Mouse (Mus musculus) liver, adult 2 months (tissue): ENCODE results near the gene Sf3a1. TPM values are rescaled to one million over a fixed set of nuclear protein-coding genes. Genes with fewer than 3 reads are reported as not detected.

Experiments used
- DNase-seq: peaks from one replicate; pipeline ENCODE4 v3.0.0-alpha.2; 2011; ENCODE audit warnings: low read depth, low spot score; ENCODE audit errors: extremely low read depth
- H3K27ac ChIP-seq: fragments of 200-500 bp; replicated peaks from 2 replicates; pipeline ENCODE4 v1.5.1; 2012; ENCODE audit warnings: low read depth, mild to moderate bottlenecking, control low read depth, inconsistent platforms, low read length; ENCODE audit not compliant: insufficient read depth
- H3K27me3 ChIP-seq: fragments of 200-500 bp; 2 replicates; pipeline ENCODE4 v1.6.1; 2012; ENCODE audit warnings: mild to moderate bottlenecking, moderate library complexity, low read length, inconsistent platforms; ENCODE audit not compliant: control insufficient read depth, insufficient read depth
- H3K36me3 ChIP-seq: fragments of 200-500 bp; 2 replicates; pipeline ENCODE4 v1.6.1; 2012; ENCODE audit warnings: low read length, inconsistent platforms; ENCODE audit not compliant: control insufficient read depth, insufficient read depth
- H3K4me1 ChIP-seq: fragments of 200-500 bp; 2 replicates; pipeline ENCODE4 v1.6.1; 2011; ENCODE audit warnings: low read length; ENCODE audit not compliant: control insufficient read depth, insufficient read depth
- H3K4me3 ChIP-seq: fragments of 200-500 bp; 2 replicates; pipeline ENCODE4 v1.5.1; 2011; ENCODE audit warnings: low read depth, mild to moderate bottlenecking, control low read depth, low read length, moderate library complexity; ENCODE audit not compliant: insufficient read depth
- H3K79me2 ChIP-seq: fragments of 200-500 bp; 2 replicates; pipeline ENCODE4 v1.6.1; 2012; ENCODE audit warnings: inconsistent platforms, mild to moderate bottlenecking, low read length, moderate library complexity; ENCODE audit not compliant: control insufficient read depth, insufficient read depth
- H3K9ac ChIP-seq: fragments of 200-500 bp; 2 replicates; pipeline ENCODE4 v1.6.1; 2012; ENCODE audit warnings: low read depth, mild to moderate bottlenecking, control low read depth, inconsistent platforms, low read length
- CTCF ChIP-seq: fragments of 200-500 bp; IDR thresholded peaks from 2 replicates; pipeline ENCODE4 v1.5.1; 2011; ENCODE audit warnings: low read depth, low read length, control low read depth
- POLR2A ChIP-seq: fragments of 200-500 bp; IDR thresholded peaks from 2 replicates; pipeline ENCODE4 v1.6.1; 2011; ENCODE audit warnings: low read length, control low read depth; ENCODE audit not compliant: insufficient read depth; ENCODE audit errors: extremely low read depth
- WGBS: fragments of 180-500 bp; shearing (Covaris S2); methylation state at CpG from one replicate; pipeline ENCODE4 v1.1.7; 2018; 5-methylcytosine and 5-hydroxymethylcytosine counted together
- polyA plus RNA-seq: library from polyadenylated mRNA; depleted of rRNA; stranded (reverse); fragments of >200 nt; gene quantifications from 2 replicates; pipeline ENCODE4 v1.2.3, GENCODE M21; 2012
- total RNA-seq: library from RNA; depleted of rRNA; stranded (reverse); fragments of >200 nt; gene quantifications from 2 replicates; pipeline ENCODE4 v1.2.3, GENCODE M21; 2014

Gene Sf3a1
- total and polyA plus RNA-seq, 2 experiments, result 4.3 to 12.2 TPM

- Histone ChIP-seq H3K27me3 (no peaks in the 10 kb centered on the region), H3K36me3 (peaks cover 10% of the 10 kb centered on the region), H3K27ac (peak overlapping the region; percentile 26), H3K79me2 (peaks cover 17% of the 10 kb centered on the region; the same call in 1 of the 2 replicates), H3K9ac (no peak overlapping the region), H3K4me1 (peaks cover 8% of the 10 kb centered on the region), H3K4me3 (no peak overlapping the region)
- TF ChIP-seq CTCF, result no peak
- TF ChIP-seq POLR2A, result no peak
- DNase-seq, result peak; percentile 90
- WGBS, result 15% methylated on average over 2 of the region's 2 CpGs
Observed at GRCm38 (mm10) chr11:4203705-4204074, 43.5 kb downstream of the Sf3a1 start.

GRCm38 (mm10) chr11:4205097-4205655 is 45.0 kb downstream of the Sf3a1 start:
- H3K4me1 ChIP-seq, result peaks cover 8% of the 10 kb centered on the region
- TF ChIP-seq POLR2A, result no peak
- no peak for TF ChIP-seq CTCF
- peaks cover 5% of the 10 kb centered on the region; the same call in 1 of the 2 replicates for H3K79me2 ChIP-seq
- H3K27me3 ChIP-seq, result no peaks in the 10 kb centered on the region
- WGBS, result 91% methylated on average over 5 of the region's 5 CpGs
- H3K9ac ChIP-seq, result no peak overlapping the region
- peaks cover 19% of the 10 kb centered on the region for H3K36me3 ChIP-seq
- DNase-seq, result no peak
- H3K4me3 ChIP-seq, result no peak overlapping the region
- no peak overlapping the region for H3K27ac ChIP-seq

GRCm38 (mm10) chr11:4205951-4206350 is 45.8 kb downstream of the Sf3a1 start:
- H3K36me3 ChIP-seq, result peaks cover 23% of the 10 kb centered on the region
- H3K27ac ChIP-seq, result no peak overlapping the region
- DNase-seq, result no peak
- no peak for TF ChIP-seq CTCF
- TF ChIP-seq POLR2A, result no peak
- H3K4me3 ChIP-seq, result no peak overlapping the region
- H3K4me1 ChIP-seq, result peaks cover 8% of the 10 kb centered on the region
- peaks cover 5% of the 10 kb centered on the region; the same call in 1 of the 2 replicates for H3K79me2 ChIP-seq
- WGBS, result 90% methylated on average over 7 of the region's 7 CpGs
- H3K27me3 ChIP-seq, result no peaks in the 10 kb centered on the region
- H3K9ac ChIP-seq, result no peak overlapping the region

- no peaks in the 10 kb centered on the region for H3K27me3 ChIP-seq
- TF ChIP-seq POLR2A (no peak), CTCF (no peak)
- 69% methylated on average over 6 of the region's 6 CpGs for WGBS
- H3K36me3 ChIP-seq, result peaks cover 25% of the 10 kb centered on the region
- H3K79me2 ChIP-seq, result peaks cover 5% of the 10 kb centered on the region; the same call in 1 of the 2 replicates
- H3K4me3 ChIP-seq, result no peak overlapping the region
- DNase-seq, result no peak
- no peak overlapping the region for H3K27ac ChIP-seq
- H3K4me1 ChIP-seq, result peaks cover 8% of the 10 kb centered on the region
- H3K9ac ChIP-seq, result no peak overlapping the region
Observed at GRCm38 (mm10) chr11:4206563-4206962, 46.4 kb downstream of the Sf3a1 start.

GRCm38 (mm10) chr11:4207655-4208054 is 47.5 kb downstream of the Sf3a1 start:
- Histone ChIP-seq H3K36me3 (peaks cover 29% of the 10 kb centered on the region), H3K27ac (no peak overlapping the region)
- TF ChIP-seq CTCF (no peak), POLR2A (no peak)

GRCm38 (mm10) chr11:4209556-4209955 is 49.4 kb downstream of the Sf3a1 start:
- Histone ChIP-seq H3K79me2 (no peaks in the 10 kb centered on the region), H3K27ac (no peak overlapping the region), H3K4me3 (no peak overlapping the region), H3K36me3 (peaks cover 34% of the 10 kb centered on the region), H3K4me1 (no peaks in the 10 kb centered on the region), H3K9ac (no peak overlapping the region), H3K27me3 (no peaks in the 10 kb centered on the region)
- no peak for DNase-seq
- 81% methylated on average over 5 of the region's 5 CpGs for WGBS
- TF ChIP-seq POLR2A (no peak), CTCF (peak; percentile 40; the same call in 1 of the 2 replicates)

More at GRCm38 (mm10) chr11:4207655-4208054, 47.5 kb downstream of the Sf3a1 start:
- DNase-seq, result no peak
- peaks cover 6% of the 10 kb centered on the region for H3K4me1 ChIP-seq
- WGBS, result 93% methylated on average over 9 of the region's 9 CpGs
- H3K4me3 ChIP-seq, result no peak overlapping the region
- no peak overlapping the region for H3K9ac ChIP-seq
- H3K79me2 ChIP-seq, result no peaks in the 10 kb centered on the region; the same call in 1 of the 2 replicates
- H3K27me3 ChIP-seq, result no peaks in the 10 kb centered on the region
